Mouse (Mus musculus): ENCODE data around the gene Ddx20.

DNA sequence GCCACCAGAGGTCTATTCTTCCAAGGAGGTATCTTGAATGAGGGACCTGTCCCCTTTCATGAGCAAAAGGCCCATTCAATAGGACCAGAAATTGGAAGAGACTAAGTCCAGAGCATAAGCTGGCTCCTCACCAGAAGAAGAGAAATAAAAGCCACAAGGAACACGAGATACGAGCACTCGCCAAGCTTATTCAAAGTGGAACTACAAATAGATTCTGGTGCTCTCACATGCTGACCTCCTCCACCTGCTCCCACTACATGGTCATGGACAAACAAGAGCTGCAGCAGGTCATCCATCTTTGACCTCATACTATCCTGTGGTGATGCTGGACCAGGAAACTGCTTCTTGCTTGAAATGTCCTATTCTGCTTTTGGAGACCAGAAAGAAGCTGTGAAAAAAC, 54.4 kb downstream of the Ddx20 start:
- no peak for TF ChIP-seq EP300 (IDR thresholded peaks at IDR 0.05; ENCODE audit: insufficient read depth, low read depth, low read length)
- no peak for TF ChIP-seq POLR2A (IDR thresholded peaks at IDR 0.05; ENCODE audit: insufficient read depth, low read length)

Data from ES-Bruce4 (cell line).